Mouse (Mus musculus) MEL (cell line): ENCODE measurements around the gene Mrpl10. TPM values are rescaled to one million over a fixed set of nuclear protein-coding genes. Genes with fewer than 3 reads are reported as not detected.

ENCODE experiments used
- DNase-seq: peaks from one replicate; pipeline ENCODE4 v3.0.0; 2011; ENCODE audit warnings: low read depth, low spot score
- H3K27ac ChIP-seq: 2 replicates; pipeline ENCODE4 v1.5.1; 2012; ENCODE audit warnings: low read depth, mild to moderate bottlenecking, control low read depth, low read length, moderate library complexity; ENCODE audit not compliant: control insufficient read depth
- H3K27me3 ChIP-seq, 2 experiments: fragments of 150-350 bp in 1 of 2; sonication (generic) in 1 of 2; 2 replicates each; pipeline ENCODE4 v1.6.1; 2012; ENCODE audit warnings: low read length in 2 of 2, mild to moderate bottlenecking in 2 of 2, improper control_type of control experiment in 1 of 2, moderate library complexity in 1 of 2; ENCODE audit not compliant: insufficient read depth in 2 of 2, control insufficient read depth in 1 of 2
- H3K36me3 ChIP-seq, 2 experiments: 2 replicates each; pipeline ENCODE4 v1.6.1; 2012 to 2014; ENCODE audit warnings: low read length in 2 of 2, improper control_type of control experiment in 1 of 2, inconsistent platforms in 1 of 2, mild to moderate bottlenecking in 1 of 2; ENCODE audit not compliant: insufficient read depth in 2 of 2, control insufficient read depth in 1 of 2
- H3K4me1 ChIP-seq, 2 experiments: fragments of 150-350 bp in 1 of 2; sonication (generic) in 1 of 2; 2 replicates each; pipeline ENCODE4 v1.6.1; 2012; ENCODE audit warnings: low read length in 2 of 2, improper control_type of control experiment in 1 of 2, mild to moderate bottlenecking in 1 of 2; ENCODE audit not compliant: insufficient read depth in 2 of 2, control insufficient read depth in 1 of 2
- H3K4me3 ChIP-seq, 2 experiments: fragments of 150-350 bp in 1 of 2; sonication (generic) in 1 of 2; 2 replicates each; pipeline ENCODE4 v1.5.1; 2012; ENCODE audit warnings: low read depth in 2 of 2, low read length in 2 of 2, mild to moderate bottlenecking in 2 of 2, moderate library complexity in 2 of 2, control low read depth in 1 of 2, improper control_type of control experiment in 1 of 2; ENCODE audit not compliant: control insufficient read depth in 1 of 2, insufficient read depth in 1 of 2
- H3K79me2 ChIP-seq: 2 replicates; pipeline ENCODE4 v1.6.1; 2012; ENCODE audit warnings: mild to moderate bottlenecking, low read length, moderate library complexity; ENCODE audit not compliant: control insufficient read depth, poor library complexity, insufficient read depth
- H3K9ac ChIP-seq: 2 replicates; pipeline ENCODE4 v1.6.1; 2012; ENCODE audit warnings: low read depth, mild to moderate bottlenecking, control low read depth, low read length, moderate library complexity; ENCODE audit not compliant: control insufficient read depth, poor library complexity, severe bottlenecking
- H3K9me3 ChIP-seq: fragments of 150-350 bp; sonication (generic); replicated peaks from 2 replicates; pipeline ENCODE4 v1.6.1; 2012; ENCODE audit warnings: mild to moderate bottlenecking, low read length, improper control_type of control experiment, moderate library complexity; ENCODE audit not compliant: insufficient read depth
- BHLHE40 ChIP-seq: IDR thresholded peaks from 2 replicates; pipeline ENCODE4 v1.6.1; 2012; ENCODE audit warnings: low read depth, mild to moderate bottlenecking, inconsistent platforms, low read length, improper control_type of control experiment, borderline replicate concordance
- CHD1 ChIP-seq: IDR thresholded peaks from 2 replicates; pipeline ENCODE4 v1.6.1; 2012; ENCODE audit warnings: low read depth, mild to moderate bottlenecking, inconsistent platforms, low read length, improper control_type of control experiment
- CHD2 ChIP-seq: IDR thresholded peaks from 2 replicates; pipeline ENCODE4 v1.6.1; 2011; ENCODE audit warnings: low read length, improper control_type of control experiment
- ETS1 ChIP-seq: IDR thresholded peaks from 2 replicates; pipeline ENCODE4 v1.6.1; 2012; ENCODE audit warnings: low read depth, mild to moderate bottlenecking, inconsistent platforms, low read length, improper control_type of control experiment, moderate library complexity
- GATA1 ChIP-seq: IDR thresholded peaks from 2 replicates; pipeline ENCODE4 v1.6.1; 2011; ENCODE audit warnings: low read depth, low read length, improper control_type of control experiment
- MAX ChIP-seq: IDR thresholded peaks from 2 replicates; pipeline ENCODE4 v1.6.1; 2011; ENCODE audit warnings: low read length, improper control_type of control experiment
- MAZ ChIP-seq: IDR thresholded peaks from 2 replicates; pipeline ENCODE4 v1.6.1; 2012; ENCODE audit warnings: low read depth, mild to moderate bottlenecking, inconsistent platforms, low read length, improper control_type of control experiment
- MEF2A ChIP-seq: IDR thresholded peaks from 2 replicates; pipeline ENCODE4 v1.6.1; 2014; ENCODE audit warnings: low read depth, mild to moderate bottlenecking, inconsistent platforms, low read length, improper control_type of control experiment; ENCODE audit not compliant: poor library complexity, insufficient replicate concordance, severe bottlenecking; ENCODE audit errors: extremely low read depth
- MXI1 ChIP-seq: IDR thresholded peaks from 2 replicates; pipeline ENCODE4 v1.6.1; 2011; ENCODE audit warnings: mild to moderate bottlenecking, low read depth, low read length, improper control_type of control experiment
- MYC ChIP-seq: IDR thresholded peaks from 2 replicates; pipeline ENCODE4 v1.6.1; 2011; ENCODE audit warnings: low read depth, mild to moderate bottlenecking, low read length, improper control_type of control experiment, moderate library complexity
- POLR2A ChIP-seq, 2 experiments: IDR thresholded peaks; 2 replicates each; pipeline ENCODE4 v1.6.1; 2011 to 2012; ENCODE audit warnings: low read length in 2 of 2, mild to moderate bottlenecking in 2 of 2, control low read depth in 1 of 2, improper control_type of control experiment in 1 of 2, low read depth in 1 of 2, moderate library complexity in 1 of 2; ENCODE audit not compliant: control insufficient read depth in 1 of 2, insufficient read depth in 1 of 2, poor library complexity in 1 of 2
- POLR2AphosphoS5 ChIP-seq: IDR thresholded peaks from 2 replicates; pipeline ENCODE4 v1.6.1; 2012; ENCODE audit warnings: low read depth, borderline replicate concordance, mild to moderate bottlenecking, inconsistent platforms, low read length, moderate library complexity, mixed read lengths
- RAD21 ChIP-seq: IDR thresholded peaks from 2 replicates; pipeline ENCODE4 v1.6.1; 2011; ENCODE audit warnings: mild to moderate bottlenecking, low read depth, low read length, improper control_type of control experiment
- SIN3A ChIP-seq: IDR thresholded peaks from 2 replicates; pipeline ENCODE4 v1.6.1; 2012; ENCODE audit warnings: low read length, improper control_type of control experiment, inconsistent platforms
- SMC3 ChIP-seq: IDR thresholded peaks from 2 replicates; pipeline ENCODE4 v1.6.1; 2011; ENCODE audit warnings: low read depth, low read length, improper control_type of control experiment
- TBP ChIP-seq: IDR thresholded peaks from 2 replicates; pipeline ENCODE4 v1.8.0; 2011; ENCODE audit warnings: low read depth, low read length, improper control_type of control experiment
- TCF12 ChIP-seq: IDR thresholded peaks from 2 replicates; pipeline ENCODE4 v1.6.1; 2014; ENCODE audit warnings: low read depth, mild to moderate bottlenecking, inconsistent platforms, low read length, improper control_type of control experiment, moderate library complexity
- UBTF ChIP-seq: IDR thresholded peaks from 2 replicates; pipeline ENCODE4 v1.6.1; 2012; ENCODE audit warnings: low read depth, mild to moderate bottlenecking, inconsistent platforms, low read length, improper control_type of control experiment, moderate library complexity, borderline replicate concordance; ENCODE audit not compliant: insufficient read depth
- USF2 ChIP-seq, 2 experiments: IDR thresholded peaks; 2 replicates each; pipeline ENCODE4 v1.6.1; 2011 to 2012; ENCODE audit warnings: improper control_type of control experiment in 2 of 2, low read length in 2 of 2, borderline replicate concordance in 1 of 2, inconsistent platforms in 1 of 2, low read depth in 1 of 2, mild to moderate bottlenecking in 1 of 2; ENCODE audit not compliant: insufficient read depth in 1 of 2
- ZC3H11A ChIP-seq: IDR thresholded peaks from 2 replicates; pipeline ENCODE4 v1.6.1; 2012; ENCODE audit warnings: low read depth, mild to moderate bottlenecking, inconsistent platforms, low read length, improper control_type of control experiment
- ZMIZ1 ChIP-seq: IDR thresholded peaks from 2 replicates; pipeline ENCODE4 v1.6.1; 2012; ENCODE audit warnings: low read depth, mild to moderate bottlenecking, inconsistent platforms, low read length, improper control_type of control experiment, moderate library complexity
- ZNF384 ChIP-seq: IDR thresholded peaks from 2 replicates; pipeline ENCODE4 v1.6.1; 2012; ENCODE audit warnings: low read depth, mild to moderate bottlenecking, inconsistent platforms, low read length, improper control_type of control experiment
- polyA plus RNA-seq, 2 experiments: library from polyadenylated mRNA; stranded (reverse) in 1 of 2; unstranded in 1 of 2; fragments of >175 nt in 1 of 2; fragments of >200 nt in 1 of 2; gene quantifications; 2 replicates each; pipeline versions ENCODE4 v1.2.1 to v1.2.4; 2012; ENCODE audit warnings: low replicate concordance in 2 of 2, low read depth in 1 of 2; ENCODE audit not compliant: insufficient read length in 2 of 2, insufficient read depth in 1 of 2, missing spikeins in 1 of 2
- total RNA-seq: library from RNA; depleted of rRNA; stranded (reverse); fragments of 300-350 nt; gene quantifications from 2 replicates; pipeline ENCODE4 v1.2.3, GENCODE M21; 2012

The Mrpl10 gene
- total and polyA plus RNA-seq, 3 experiments: 79.3 to 106 TPM; not detected in 1

GRCm38 (mm10) chr11:97074235-97074634 is 32.9 kb downstream of the Mrpl10 start:
- Histone ChIP-seq H3K27me3 (no peaks in the 10 kb centered on the region), H3K4me1 (no peaks in the 10 kb centered on the region), H3K27ac (no peak overlapping the region), H3K79me2 (no peaks in the 10 kb centered on the region), H3K4me3 (no peak overlapping the region), H3K9me3 (no peaks in the 10 kb centered on the region), H3K36me3 (no peaks in the 10 kb centered on the region), H3K9ac (no peak overlapping the region)
- no peak for TF ChIP-seq SMC3
- TF ChIP-seq BHLHE40: no peak
- TF ChIP-seq CHD2: no peak
- no peak for TF ChIP-seq RAD21
- TF ChIP-seq TBP: no peak
- no peak for TF ChIP-seq SIN3A
- TF ChIP-seq ETS1: no peak
- no peak for TF ChIP-seq GATA1
- no peak for TF ChIP-seq MYC
- no peak for TF ChIP-seq CHD1
- DNase-seq: no peak

GRCm38 (mm10) chr11:97078751-97079150 is 37.4 kb downstream of the Mrpl10 start:
- Histone ChIP-seq H3K9ac (no peak overlapping the region), H3K27ac (no peak overlapping the region), H3K4me1 (peaks cover 0 to 8% of the 10 kb centered on the region in 2 experiments; a peak in 2 of 4 replicates), H3K4me3 (no peak overlapping the region), H3K9me3 (no peaks in the 10 kb centered on the region), H3K27me3 (no peaks in the 10 kb centered on the region), H3K36me3 (no peaks in the 10 kb centered on the region; a peak in 1 of 4 replicates), H3K79me2 (no peaks in the 10 kb centered on the region)
- peak; percentile 81 for DNase-seq
- TF ChIP-seq CHD1 (no peak), SMC3 (peak; percentile 23; the same call in 1 of the 2 replicates), MEF2A (no peak), USF2 (IDR thresholded peaks at IDR 0.05; ENCODE audit: borderline replicate concordance in 1 of 2, insufficient read depth in 1 of 2, low read depth in 1 of 2, low read length in 2 of 2) (no peak), TCF12 (no peak), ZNF384 (no peak), POLR2AphosphoS5 (no peak), MAZ (no peak), POLR2A (IDR thresholded peaks at IDR 0.05; ENCODE audit: control insufficient read depth in 1 of 2, insufficient read depth in 1 of 2, low read depth in 1 of 2, low read length in 2 of 2, poor library complexity in 1 of 2) (no peak), MAX (peak; percentile 60), ZC3H11A (no peak), UBTF (no peak), MXI1 (peak; percentile 94), ETS1 (no peak), ZMIZ1 (no peak), MYC (no peak), SIN3A (peak; percentile 95)
